Mouse (Mus musculus) myocyte (in vitro differentiated cells): ENCODE results near the gene Bmp8b.

Experiments
- E2F4 ChIP-seq: IDR thresholded peaks from one replicate; pipeline ENCODE4 v1.6.1; 2011; ENCODE audit warnings: mild to moderate bottlenecking, control low read depth, moderate library complexity; ENCODE audit not compliant: insufficient read depth
- MAX ChIP-seq: IDR thresholded peaks from one replicate; pipeline ENCODE4 v1.6.1; 2011; ENCODE audit warnings: low read depth, mild to moderate bottlenecking, control low read depth
- MYOD1 ChIP-seq, 3 experiments: IDR thresholded peaks; one replicate each; pipeline ENCODE4 v1.6.1; 2011; ENCODE audit warnings: control low read depth in 2 of 3, low read depth in 2 of 3, mild to moderate bottlenecking in 2 of 3, moderate library complexity in 1 of 3; ENCODE audit not compliant: insufficient read length in 2 of 3, control insufficient read depth in 1 of 3
- POLR2A ChIP-seq: IDR thresholded peaks from one replicate; pipeline ENCODE4 v1.6.1; 2011; ENCODE audit warnings: low read depth, mild to moderate bottlenecking, control low read depth, moderate library complexity; ENCODE audit not compliant: insufficient read length
- TCF12 ChIP-seq: IDR thresholded peaks from one replicate; pipeline ENCODE4 v1.6.1; 2011; ENCODE audit warnings: mild to moderate bottlenecking, control low read depth; ENCODE audit not compliant: poor library complexity, insufficient read depth, severe bottlenecking
- TCF3 ChIP-seq: IDR thresholded peaks from one replicate; pipeline ENCODE4 v1.6.1; 2011; ENCODE audit warnings: low read depth, control low read depth; ENCODE audit not compliant: insufficient read length
- USF1 ChIP-seq: IDR thresholded peaks from one replicate; pipeline ENCODE4 v1.6.1; 2011; ENCODE audit warnings: low read depth, mild to moderate bottlenecking, control low read depth, moderate library complexity

- TF ChIP-seq MAX, result no peak
- TF ChIP-seq E2F4, result no peak
- TF ChIP-seq POLR2A, result no peak
- TF ChIP-seq TCF3, result no peak
- no peak for TF ChIP-seq USF1
- no peak for TF ChIP-seq TCF12
- TF ChIP-seq MYOD1 (IDR thresholded peaks at IDR 0.05; ENCODE audit: control insufficient read depth in 1 of 3, insufficient read length in 2 of 3, low read depth in 2 of 3), result no peak
Observed at GRCm38 (mm10) chr4:123061744-123062143, 43.2 kb upstream of the Bmp8b start.
